Mouse (Mus musculus): ENCODE measurements around the gene Immp2l. TPM values are rescaled to one million over a fixed set of nuclear protein-coding genes. Genes with fewer than 3 reads are reported as not detected.

Immp2l gene
- polyA plus RNA-seq, 1 experiment = 129 TPM

DNA sequence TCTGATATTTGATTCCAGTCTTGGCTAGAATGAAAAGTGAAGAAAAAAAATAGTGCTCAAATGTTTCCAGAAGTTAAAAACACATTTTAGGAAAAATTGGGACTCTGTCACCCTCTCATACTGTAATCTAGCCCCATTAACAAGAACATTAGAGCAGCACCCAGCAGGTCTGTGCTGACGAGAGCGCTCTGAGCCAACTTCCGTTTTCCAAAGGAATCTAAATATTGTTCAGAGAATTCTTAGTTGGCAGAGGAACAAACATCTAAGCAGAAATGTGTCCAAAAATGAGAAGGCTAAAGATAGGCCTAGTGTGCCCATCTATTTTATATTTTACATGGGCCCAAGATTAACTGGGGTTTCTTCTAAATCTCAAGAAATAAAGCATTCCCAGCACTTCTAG lies 486.7 kb downstream of the Immp2l start:
- no peak overlapping the region for H3K4me3 ChIP-seq (ENCODE audit: insufficient read depth, low read depth, low read length)
- no peak overlapping the region for H3K27ac ChIP-seq (replicated peaks; ENCODE audit: low read depth, low read length)
- H3K4me1 ChIP-seq (ENCODE audit: control insufficient read depth, insufficient read depth, insufficient read length, low read length) = no peaks in the 10 kb centered on the region

DNA sequence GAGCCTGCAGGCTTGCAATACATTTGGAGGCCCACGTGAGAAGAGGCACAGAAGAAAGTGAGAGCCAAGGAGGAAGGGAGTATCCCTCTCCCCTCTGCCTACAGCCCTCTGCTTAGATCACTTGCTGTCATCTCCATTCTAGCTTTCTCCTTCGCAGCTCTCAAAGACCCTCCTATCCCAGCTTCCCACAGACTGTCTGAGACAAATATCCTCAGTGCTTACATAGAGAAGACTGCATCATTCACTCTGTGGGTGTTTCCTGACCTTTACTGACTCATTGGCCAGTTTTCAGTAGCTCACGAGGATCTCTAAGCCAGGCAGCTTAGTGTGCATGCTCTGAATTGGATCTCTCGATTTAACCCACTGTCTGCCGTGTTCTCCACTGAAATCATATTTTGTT lies 495.0 kb downstream of the Immp2l start:
- no peaks in the 10 kb centered on the region for H3K4me1 ChIP-seq (ENCODE audit: control insufficient read depth, insufficient read depth, insufficient read length, low read length)
- no peak overlapping the region for H3K4me3 ChIP-seq (ENCODE audit: insufficient read depth, low read depth, low read length)
- H3K27ac ChIP-seq (replicated peaks; ENCODE audit: low read depth, low read length) = no peak overlapping the region

DNA sequence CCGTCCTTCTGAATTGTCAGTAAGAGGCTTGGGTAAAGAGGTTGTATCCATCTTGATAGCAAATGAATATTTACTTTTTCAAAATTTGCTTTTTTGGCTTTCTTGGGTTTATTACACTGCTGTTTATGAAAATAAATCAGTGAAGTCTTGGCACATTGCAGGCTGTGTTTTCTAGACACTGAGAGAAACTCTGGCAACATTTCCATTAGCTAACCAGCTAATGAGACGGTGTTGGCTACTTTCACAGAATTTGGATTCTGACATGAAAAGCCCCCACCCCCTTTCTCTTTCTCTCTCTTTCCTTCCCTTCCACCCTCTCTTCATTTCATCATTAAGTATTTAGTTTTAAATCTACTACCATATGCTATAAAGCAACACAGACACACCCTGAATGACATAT lies 496.4 kb downstream of the Immp2l start:
- Histone ChIP-seq H3K27ac (replicated peaks; ENCODE audit: low read depth, low read length) (no peak overlapping the region), H3K4me3 (ENCODE audit: insufficient read depth, low read depth, low read length) (no peak overlapping the region), H3K4me1 (ENCODE audit: control insufficient read depth, insufficient read depth, insufficient read length, low read length) (peaks cover 4% of the 10 kb centered on the region; the same call in 1 of the 2 replicates)

DNA sequence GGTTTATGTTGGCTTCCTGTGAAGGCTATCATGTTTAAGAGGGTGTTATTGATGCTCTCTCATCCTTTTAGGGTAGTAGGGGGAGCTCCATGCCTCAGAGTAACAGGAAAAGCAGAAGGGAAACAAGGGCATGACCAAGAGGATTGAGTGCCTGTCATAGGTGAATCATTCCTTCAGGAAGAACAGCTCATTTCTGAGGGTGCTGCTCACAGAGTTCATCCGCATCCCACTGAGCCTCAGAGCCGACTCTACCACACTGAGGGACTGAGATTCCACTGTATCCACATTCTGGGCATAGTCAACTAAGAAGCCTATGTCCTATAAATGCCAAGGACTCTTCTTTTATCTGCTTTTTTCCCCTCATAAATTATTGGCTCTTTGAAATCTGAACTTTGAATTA lies 497.8 kb downstream of the Immp2l start:
- Histone ChIP-seq H3K27ac (replicated peaks; ENCODE audit: low read depth, low read length) (no peak overlapping the region), H3K4me3 (ENCODE audit: insufficient read depth, low read depth, low read length) (no peak overlapping the region), H3K4me1 (ENCODE audit: control insufficient read depth, insufficient read depth, insufficient read length, low read length) (peaks cover 4% of the 10 kb centered on the region; the same call in 1 of the 2 replicates)

DNA sequence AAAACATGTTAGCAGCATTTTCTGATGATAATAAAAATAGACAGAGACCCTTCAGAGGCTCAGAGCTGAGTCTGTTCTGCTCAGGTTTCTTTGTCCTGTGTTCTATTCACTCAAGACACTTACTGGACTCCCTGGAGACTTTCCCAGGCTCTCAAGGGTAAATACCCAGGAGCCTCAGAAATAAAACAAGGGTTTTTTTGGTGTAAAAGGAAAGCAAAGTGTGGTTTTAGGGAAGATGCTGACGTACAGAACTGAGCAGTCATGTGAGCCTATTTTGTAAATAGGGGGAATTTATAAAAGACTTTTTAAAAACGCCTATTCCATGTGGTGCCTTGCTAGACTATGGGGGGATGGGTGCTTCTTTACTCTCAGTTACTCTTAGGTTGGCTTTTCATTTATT lies 502.8 kb downstream of the Immp2l start:
- peaks cover 4% of the 10 kb centered on the region; the same call in 1 of the 2 replicates for H3K4me1 ChIP-seq (ENCODE audit: control insufficient read depth, insufficient read depth, insufficient read length, low read length)
- no peak overlapping the region for H3K27ac ChIP-seq (replicated peaks; ENCODE audit: low read depth, low read length)
- no peak overlapping the region for H3K4me3 ChIP-seq (ENCODE audit: insufficient read depth, low read depth, low read length)

DNA sequence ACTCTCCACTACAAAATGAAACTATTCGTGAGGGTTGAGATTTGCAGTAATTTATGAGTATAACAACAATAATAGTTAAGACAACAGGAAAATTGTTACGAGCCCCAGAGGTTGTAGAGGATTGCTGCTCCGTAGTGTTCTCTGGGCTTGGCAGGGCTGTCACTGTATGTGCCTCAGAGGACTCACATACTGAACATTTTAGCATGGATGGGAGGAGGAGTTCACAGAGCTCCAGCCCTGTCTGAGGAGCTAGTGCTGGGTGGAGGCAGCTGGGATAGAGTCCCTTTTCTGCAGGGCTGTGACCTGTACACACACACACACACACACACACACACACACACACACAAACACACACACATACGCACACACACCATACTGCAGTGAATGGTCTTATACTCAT lies 504.5 kb downstream of the Immp2l start:
- Histone ChIP-seq H3K27ac (replicated peaks; ENCODE audit: low read depth, low read length) (no peak overlapping the region), H3K4me3 (ENCODE audit: insufficient read depth, low read depth, low read length) (no peak overlapping the region), H3K4me1 (ENCODE audit: control insufficient read depth, insufficient read depth, insufficient read length, low read length) (peaks cover 4% of the 10 kb centered on the region; the same call in 1 of the 2 replicates)

DNA sequence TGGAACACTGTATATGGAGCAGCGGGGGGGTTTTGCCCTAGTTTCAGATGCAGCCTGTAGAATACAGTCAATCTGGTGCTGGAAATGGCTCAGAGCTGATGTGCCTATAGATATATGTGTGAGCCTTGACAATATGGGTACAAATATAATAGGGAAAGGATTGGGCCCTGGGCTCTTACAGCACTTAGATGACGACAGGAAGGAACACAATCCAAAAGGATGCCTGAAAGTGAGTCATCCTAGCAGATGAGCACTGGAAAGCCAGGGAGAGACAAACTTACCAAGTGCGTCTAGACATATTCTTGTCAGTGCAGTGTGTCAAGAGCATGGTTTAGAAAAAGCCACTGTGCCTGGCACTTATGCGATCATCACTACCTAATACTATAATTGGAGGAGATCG lies 516.1 kb downstream of the Immp2l start:
- Histone ChIP-seq H3K4me3 (ENCODE audit: insufficient read depth, low read depth, low read length) (no peak overlapping the region), H3K4me1 (ENCODE audit: control insufficient read depth, insufficient read depth, insufficient read length, low read length) (no peaks in the 10 kb centered on the region)

DNA sequence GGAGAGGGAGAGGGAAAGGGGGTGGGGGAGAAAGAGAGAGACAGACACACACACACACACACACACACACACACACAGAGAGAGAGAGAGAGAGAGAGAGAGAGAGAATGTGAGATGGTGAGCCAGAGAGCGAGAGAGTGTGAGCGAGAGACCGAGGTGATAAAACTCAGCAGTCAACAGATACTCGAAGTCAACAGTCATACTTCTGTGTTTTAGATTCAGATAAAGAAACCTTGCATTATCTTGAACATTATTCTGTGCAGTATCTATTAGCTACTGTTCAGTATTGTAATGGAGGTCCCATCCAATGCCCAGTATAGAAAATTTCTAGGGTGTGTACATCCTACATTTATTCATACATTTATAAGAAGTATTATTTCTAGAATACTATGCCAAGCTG lies 527.7 kb downstream of the Immp2l start:
- Histone ChIP-seq H3K27ac (replicated peaks; ENCODE audit: low read depth, low read length) (no peak overlapping the region), H3K4me3 (ENCODE audit: insufficient read depth, low read depth, low read length) (no peak overlapping the region), H3K4me1 (ENCODE audit: control insufficient read depth, insufficient read depth, insufficient read length, low read length) (no peaks in the 10 kb centered on the region)

More for the DNA sequence above, 516.1 kb downstream of the Immp2l start:
- no peak overlapping the region for H3K27ac ChIP-seq (replicated peaks; ENCODE audit: low read depth, low read length)

DNA sequence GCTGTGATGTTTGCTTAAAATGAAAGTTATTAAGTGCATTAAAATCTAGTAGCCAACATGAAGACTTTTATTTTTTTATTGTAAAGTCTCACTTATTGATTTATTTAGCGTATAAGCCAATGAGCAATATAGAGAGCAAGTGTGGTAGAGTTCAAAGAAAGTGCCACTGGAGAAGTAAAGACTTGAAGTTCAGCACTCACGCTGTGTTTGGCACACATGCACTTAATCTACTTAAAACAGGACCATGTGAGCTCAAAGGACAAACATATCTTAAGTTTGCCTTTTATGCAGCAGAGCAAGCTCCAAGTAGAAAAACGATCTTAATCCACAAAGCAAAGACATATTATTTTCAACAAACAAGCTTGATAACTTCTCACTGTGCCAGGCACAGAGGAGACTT lies 533.9 kb downstream of the Immp2l start:
- Histone ChIP-seq H3K4me3 (ENCODE audit: insufficient read depth, low read depth, low read length) (no peak overlapping the region), H3K27ac (replicated peaks; ENCODE audit: low read depth, low read length) (no peak overlapping the region), H3K4me1 (ENCODE audit: control insufficient read depth, insufficient read depth, insufficient read length, low read length) (no peaks in the 10 kb centered on the region)

DNA sequence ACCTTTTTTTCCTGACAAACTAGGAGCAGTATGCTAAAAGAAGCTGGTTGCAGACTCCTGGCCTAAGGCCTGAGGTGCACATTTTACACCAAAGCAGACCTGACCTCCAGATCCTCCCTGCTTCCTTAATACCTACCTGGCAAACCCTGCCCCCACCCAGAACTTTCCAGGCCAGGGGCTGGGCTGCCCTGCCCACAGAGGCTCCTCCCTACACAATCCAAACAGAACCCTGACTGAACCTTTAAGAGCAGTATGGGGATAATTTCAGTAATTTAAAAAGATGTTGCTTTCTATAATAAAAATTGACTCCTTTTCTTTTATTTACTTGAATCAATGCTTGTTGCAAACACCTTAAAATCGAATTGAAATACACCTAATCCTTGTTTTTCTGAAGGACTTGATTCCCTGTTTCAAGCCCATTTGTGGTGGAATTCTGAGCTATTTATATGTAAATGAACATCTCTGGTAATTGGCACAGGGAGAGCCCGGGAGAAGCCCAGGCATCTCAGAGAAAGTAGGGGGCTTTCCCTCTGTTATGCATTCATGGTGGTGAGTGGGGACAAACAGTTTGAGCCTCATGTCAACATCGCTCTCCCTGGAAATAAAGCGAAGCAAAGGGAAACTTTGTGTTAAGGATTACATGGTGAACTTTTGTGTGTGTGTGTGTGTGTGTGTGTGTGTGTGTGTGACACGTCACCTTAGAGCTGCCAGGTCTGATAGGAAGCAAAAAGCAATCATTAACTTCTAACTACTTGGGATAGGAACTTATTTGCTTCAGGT lies 535.3 kb downstream of the Immp2l start:
- no peak overlapping the region for H3K4me3 ChIP-seq (ENCODE audit: insufficient read depth, low read depth, low read length)
- no peak overlapping the region for H3K27ac ChIP-seq (replicated peaks; ENCODE audit: low read depth, low read length)
- no peaks in the 10 kb centered on the region for H3K4me1 ChIP-seq (ENCODE audit: control insufficient read depth, insufficient read depth, insufficient read length, low read length)

DNA sequence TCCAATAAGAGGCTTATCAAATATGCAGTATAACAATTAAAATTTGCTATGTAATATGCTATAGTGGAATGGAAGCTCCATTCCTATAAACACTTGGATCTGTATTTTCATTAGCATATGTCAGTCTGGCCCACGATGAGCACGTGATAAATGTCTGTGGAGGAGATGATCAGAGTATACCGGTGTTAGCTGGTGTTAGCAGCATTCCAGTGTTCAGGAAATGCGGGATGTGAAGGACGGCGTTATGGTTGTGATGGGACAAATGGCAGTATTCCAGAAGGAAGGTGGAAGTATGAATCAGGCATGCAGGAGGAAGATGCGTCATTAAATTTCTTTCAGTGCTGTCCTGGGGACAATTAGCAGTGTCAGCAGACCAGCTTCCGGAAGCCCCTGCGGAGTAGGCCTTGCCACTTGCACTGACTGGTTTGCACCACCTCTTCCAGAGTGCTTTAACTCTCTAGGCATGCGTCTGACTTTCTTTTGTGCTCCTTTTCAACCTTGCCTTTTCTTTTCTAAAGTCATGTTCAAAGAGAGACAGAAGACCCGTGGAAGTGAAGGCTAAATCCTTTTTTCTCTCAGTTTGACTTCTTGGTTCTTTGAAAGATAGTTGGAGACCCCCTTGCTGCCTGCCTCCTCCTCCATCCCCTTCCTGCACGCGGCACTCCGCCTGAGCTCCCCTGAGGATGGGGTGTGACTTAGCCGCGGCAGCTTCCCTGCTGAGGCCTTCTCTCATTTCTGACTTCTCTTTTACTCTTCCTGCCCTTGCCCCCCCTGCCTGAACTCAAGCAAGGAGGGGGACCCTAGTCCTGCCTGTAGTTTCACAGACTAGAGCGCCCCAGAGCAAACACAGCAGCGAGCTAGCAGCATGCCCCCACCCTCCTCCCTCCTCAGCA lies 541.9 kb downstream of the Immp2l start:
- Histone ChIP-seq H3K27ac (replicated peaks; ENCODE audit: low read depth, low read length) (no peak overlapping the region), H3K4me1 (ENCODE audit: control insufficient read depth, insufficient read depth, insufficient read length, low read length) (no peaks in the 10 kb centered on the region; the same call in 1 of the 2 replicates), H3K4me3 (ENCODE audit: insufficient read depth, low read depth, low read length) (no peak overlapping the region)

DNA sequence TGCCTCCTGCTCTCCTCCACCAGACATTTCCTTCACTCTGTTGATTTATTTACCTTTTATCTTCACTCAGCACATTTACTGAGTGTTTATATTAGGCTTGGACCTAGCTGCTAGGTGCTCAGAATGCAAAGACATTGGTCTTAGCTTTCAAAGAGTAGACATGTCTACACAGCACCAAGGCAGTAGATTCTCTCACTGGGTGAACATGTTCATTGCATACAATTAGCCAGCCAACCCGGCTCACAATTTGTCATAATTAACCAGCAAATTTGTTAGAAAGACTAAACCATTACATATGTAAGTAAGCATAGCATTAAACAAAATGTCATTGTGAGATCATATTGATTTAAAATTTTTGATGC lies 542.5 kb downstream of the Immp2l start:
- H3K4me1 ChIP-seq (ENCODE audit: control insufficient read depth, insufficient read depth, insufficient read length, low read length) = no peaks in the 10 kb centered on the region; the same call in 1 of the 2 replicates
- H3K27ac ChIP-seq (replicated peaks; ENCODE audit: low read depth, low read length) = no peak overlapping the region
- no peak overlapping the region for H3K4me3 ChIP-seq (ENCODE audit: insufficient read depth, low read depth, low read length)

DNA sequence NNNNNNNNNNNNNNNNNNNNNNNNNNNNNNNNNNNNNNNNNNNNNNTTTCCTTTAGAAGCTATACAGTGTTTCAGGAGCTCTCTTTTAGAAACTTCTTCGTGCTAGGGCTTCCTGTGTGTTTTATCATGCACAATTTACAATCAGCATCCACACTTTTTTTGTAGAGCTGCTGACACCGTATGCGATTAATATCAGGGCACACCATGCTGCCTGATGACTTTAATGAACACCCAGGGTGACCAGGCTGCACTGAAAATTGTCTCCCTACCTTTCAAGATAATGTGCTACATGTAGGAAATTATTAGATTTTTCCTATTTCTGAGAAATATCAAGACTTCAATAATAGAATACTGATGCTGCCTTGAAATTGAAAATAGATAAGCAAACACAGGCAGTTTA lies 549.9 kb downstream of the Immp2l start:
- Histone ChIP-seq H3K4me1 (ENCODE audit: control insufficient read depth, insufficient read depth, insufficient read length, low read length) (no peaks in the 10 kb centered on the region), H3K27ac (replicated peaks; ENCODE audit: low read depth, low read length) (no peak overlapping the region), H3K4me3 (ENCODE audit: insufficient read depth, low read depth, low read length) (no peak overlapping the region)

DNA sequence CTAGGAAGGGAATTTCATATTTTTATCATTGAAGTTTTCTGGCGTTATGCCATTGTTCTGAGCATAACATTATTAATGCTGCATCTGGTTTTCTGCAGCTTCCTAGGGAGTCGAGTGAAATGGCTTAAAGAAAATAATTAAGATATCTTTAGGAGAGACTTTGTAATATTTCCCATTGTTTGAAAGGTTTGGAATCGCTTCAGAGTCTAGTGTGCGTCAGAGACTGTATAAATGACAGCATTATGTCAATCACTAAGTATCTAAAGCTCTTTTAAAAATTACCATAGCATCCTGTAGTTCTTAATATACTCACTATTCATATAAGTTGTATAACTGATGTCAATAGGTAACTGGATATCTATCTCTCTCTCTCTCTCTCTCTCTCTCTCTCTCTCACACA lies 551.3 kb downstream of the Immp2l start:
- Histone ChIP-seq H3K4me3 (ENCODE audit: insufficient read depth, low read depth, low read length) (no peak overlapping the region), H3K4me1 (ENCODE audit: control insufficient read depth, insufficient read depth, insufficient read length, low read length) (no peaks in the 10 kb centered on the region), H3K27ac (replicated peaks; ENCODE audit: low read depth, low read length) (no peak overlapping the region)

DNA sequence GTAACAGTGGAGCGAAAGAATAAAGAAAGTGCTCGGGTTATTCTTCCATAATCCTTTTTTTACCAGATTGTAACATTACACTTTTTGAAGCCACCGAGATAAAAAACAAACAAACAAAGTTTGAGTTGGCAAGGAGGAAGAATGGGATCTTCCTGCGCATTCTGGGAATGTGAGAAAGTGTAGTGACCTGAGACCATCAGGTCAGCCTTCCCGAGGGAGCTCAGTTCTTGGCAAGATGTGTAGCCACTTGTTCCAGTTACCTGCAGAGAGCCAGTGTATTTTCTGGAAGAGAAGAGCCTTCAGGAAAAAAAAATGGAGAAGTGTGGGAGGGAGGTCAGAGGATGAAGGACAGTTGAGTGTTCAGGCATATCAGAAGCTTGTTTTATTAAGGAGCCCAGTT lies 569.5 kb downstream of the Immp2l start:
- Histone ChIP-seq H3K27ac (replicated peaks; ENCODE audit: low read depth, low read length) (no peak overlapping the region), H3K4me1 (ENCODE audit: control insufficient read depth, insufficient read depth, insufficient read length, low read length) (no peaks in the 10 kb centered on the region; the same call in 1 of the 2 replicates), H3K4me3 (ENCODE audit: insufficient read depth, low read depth, low read length) (no peak overlapping the region)

Data from brown adipose tissue, adult 24 weeks (tissue).